Mouse (Mus musculus) frontal cortex, adult 2 months (tissue): ENCODE results near the gene Adamts2. TPM values are rescaled to one million over a fixed set of nuclear protein-coding genes. Genes with fewer than 3 reads are reported as not detected.

ENCODE experiments used
- DNase-seq, 2 experiments: peaks; one replicate each; pipeline ENCODE4 v3.0.0; 2022; ENCODE audit warnings: low spot score in 1 of 2; ENCODE audit errors: extremely low spot score in 1 of 2
- polyA plus RNA-seq: library from polyadenylated mRNA; depleted of rRNA; stranded (reverse); fragments of >200 nt; gene quantifications from 2 replicates; pipeline ENCODE4 v1.2.3, GENCODE M21; 2012

Gene Adamts2
- polyA plus RNA-seq, 1 experiment, result 7.5 TPM

- peak in 1 of 2 experiments; percentile 28 for DNase-seq
Measured at GRCm38 (mm10) chr11:50669542-50670362, 67.9 kb downstream of the Adamts2 start.

GRCm38 (mm10) chr11:50670363-50670725, 68.5 kb downstream of the Adamts2 start:
- DNase-seq, result no peak

- no peak for DNase-seq
Measured at GRCm38 (mm10) chr11:50670881-50671280, 69.0 kb downstream of the Adamts2 start.

GRCm38 (mm10) chr11:50671376-50671775, 69.5 kb downstream of the Adamts2 start:
- no peak for DNase-seq

- DNase-seq, result no peak
Measured at GRCm38 (mm10) chr11:50671820-50672310, 70.0 kb downstream of the Adamts2 start.

- DNase-seq, result no peak
Measured at GRCm38 (mm10) chr11:50672866-50673265, 71.0 kb downstream of the Adamts2 start.

GRCm38 (mm10) chr11:50673525-50674250, 71.8 kb downstream of the Adamts2 start:
- DNase-seq, result peak in 1 of 2 experiments; percentile 11

GRCm38 (mm10) chr11:50674390-50674789, 72.5 kb downstream of the Adamts2 start:
- DNase-seq, result no peak

GRCm38 (mm10) chr11:50678650-50679049, 76.8 kb downstream of the Adamts2 start:
- DNase-seq, result no peak

- DNase-seq, result no peak
Measured at GRCm38 (mm10) chr11:50681940-50682339, 80.1 kb downstream of the Adamts2 start.

GRCm38 (mm10) chr11:50683821-50684220, 81.9 kb downstream of the Adamts2 start:
- no peak for DNase-seq

GRCm38 (mm10) chr11:50688584-50688983, 86.7 kb downstream of the Adamts2 start:
- DNase-seq, result no peak

- DNase-seq, result no peak
Measured at GRCm38 (mm10) chr11:50689672-50690071, 87.8 kb downstream of the Adamts2 start.

- DNase-seq, result no peak
Measured at GRCm38 (mm10) chr11:50699971-50700370, 98.1 kb downstream of the Adamts2 start.

GRCm38 (mm10) chr11:50700496-50700895, 98.6 kb downstream of the Adamts2 start:
- DNase-seq, result no peak

- no peak for DNase-seq
Measured at GRCm38 (mm10) chr11:50703397-50703796, 101.5 kb downstream of the Adamts2 start.

GRCm38 (mm10) chr11:50704511-50704910, 102.6 kb downstream of the Adamts2 start:
- no peak for DNase-seq

GRCm38 (mm10) chr11:50707259-50707658, 105.4 kb downstream of the Adamts2 start:
- no peak for DNase-seq

- no peak for DNase-seq
Measured at GRCm38 (mm10) chr11:50713610-50714202, 111.8 kb downstream of the Adamts2 start.

GRCm38 (mm10) chr11:50715091-50715490, 113.2 kb downstream of the Adamts2 start:
- DNase-seq, result no peak

GRCm38 (mm10) chr11:50717381-50717897, 115.6 kb downstream of the Adamts2 start:
- peak in 1 of 2 experiments; percentile 27 for DNase-seq
